Mouse (Mus musculus) erythroblast, embryonic 14.5 days (primary cell): ENCODE measurements around the gene Ctu2.

ENCODE experiments used
- GATA1 ChIP-seq: IDR thresholded peaks from 2 replicates; pipeline ENCODE4 v1.6.1; 2012; ENCODE audit warnings: low read length, inconsistent platforms, mixed read lengths
- TAL1 ChIP-seq: IDR thresholded peaks from 3 replicates; pipeline ENCODE4 v1.6.1; 2012; ENCODE audit warnings: low read length, inconsistent platforms, mixed read lengths

- TF ChIP-seq GATA1 (no peak), TAL1 (no peak)
Measured at GRCm38 (mm10) chr8:122428163-122428562, 47.8 kb upstream of the Ctu2 start.
